Mouse (Mus musculus): ENCODE measurements around the gene Rab21.

DNA sequence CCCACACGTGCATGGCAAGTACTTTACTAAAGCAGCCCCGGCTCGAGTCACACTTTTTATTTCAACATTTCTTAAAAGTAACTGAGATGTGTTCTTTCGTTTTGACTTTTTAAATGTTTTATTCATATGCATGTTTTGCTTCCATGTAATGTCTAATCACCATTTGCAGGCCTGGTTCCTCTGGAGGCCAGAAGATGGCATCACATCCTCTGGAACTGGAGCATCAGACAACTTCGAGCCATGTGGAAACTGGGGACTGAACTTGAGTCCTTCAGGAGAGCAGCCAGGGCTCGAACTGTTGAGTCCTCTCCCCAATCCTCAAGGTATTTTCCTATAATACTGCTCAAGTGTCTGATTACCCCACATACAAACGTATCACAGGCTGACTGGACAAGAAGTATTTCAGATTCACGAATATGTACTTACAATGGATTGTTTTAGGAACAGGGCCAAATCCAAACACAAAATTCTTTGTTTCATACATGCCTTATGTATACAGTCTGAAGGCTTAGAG, 74.3 kb downstream of the Rab21 start:
- TF ChIP-seq MYOG (IDR thresholded peaks at IDR 0.05; ENCODE audit: control insufficient read depth in 1 of 3, insufficient read depth in 1 of 3, insufficient read length in 2 of 3, low read depth in 2 of 3), result no peak
- TF ChIP-seq SRF (IDR thresholded peaks at IDR 0.05; ENCODE audit: control insufficient read depth, insufficient read length, low read depth), result no peak
- no peak for TF ChIP-seq REST (IDR thresholded peaks at IDR 0.05; ENCODE audit: insufficient read depth, insufficient read length)
- no peak for TF ChIP-seq USF1 (IDR thresholded peaks at IDR 0.05; ENCODE audit: low read depth)
- TF ChIP-seq MYOD1 (IDR thresholded peaks at IDR 0.05; ENCODE audit: control insufficient read depth in 1 of 3, insufficient read length in 2 of 3, low read depth in 2 of 3), result no peak
- no peak for TF ChIP-seq POLR2A (IDR thresholded peaks at IDR 0.05; ENCODE audit: insufficient read length, low read depth)
- no peak for TF ChIP-seq TCF12 (IDR thresholded peaks at IDR 0.05; ENCODE audit: insufficient read depth, poor library complexity, severe bottlenecking)
- TF ChIP-seq MAX (IDR thresholded peaks at IDR 0.05; ENCODE audit: low read depth), result no peak
- TF ChIP-seq POLR2AphosphoS2 (IDR thresholded peaks at IDR 0.05; ENCODE audit: insufficient read length, low read depth), result no peak
- TF ChIP-seq E2F4 (IDR thresholded peaks at IDR 0.05; ENCODE audit: insufficient read depth), result no peak
- TF ChIP-seq CEBPB (IDR thresholded peaks at IDR 0.05; ENCODE audit: insufficient read depth, poor library complexity, severe bottlenecking), result no peak
